Mouse (Mus musculus): ENCODE results near the gene Tbck.
A peak's percentile ranks its signal among the peaks of the same experiment; 100 is the strongest.

Tbck gene

DNA sequence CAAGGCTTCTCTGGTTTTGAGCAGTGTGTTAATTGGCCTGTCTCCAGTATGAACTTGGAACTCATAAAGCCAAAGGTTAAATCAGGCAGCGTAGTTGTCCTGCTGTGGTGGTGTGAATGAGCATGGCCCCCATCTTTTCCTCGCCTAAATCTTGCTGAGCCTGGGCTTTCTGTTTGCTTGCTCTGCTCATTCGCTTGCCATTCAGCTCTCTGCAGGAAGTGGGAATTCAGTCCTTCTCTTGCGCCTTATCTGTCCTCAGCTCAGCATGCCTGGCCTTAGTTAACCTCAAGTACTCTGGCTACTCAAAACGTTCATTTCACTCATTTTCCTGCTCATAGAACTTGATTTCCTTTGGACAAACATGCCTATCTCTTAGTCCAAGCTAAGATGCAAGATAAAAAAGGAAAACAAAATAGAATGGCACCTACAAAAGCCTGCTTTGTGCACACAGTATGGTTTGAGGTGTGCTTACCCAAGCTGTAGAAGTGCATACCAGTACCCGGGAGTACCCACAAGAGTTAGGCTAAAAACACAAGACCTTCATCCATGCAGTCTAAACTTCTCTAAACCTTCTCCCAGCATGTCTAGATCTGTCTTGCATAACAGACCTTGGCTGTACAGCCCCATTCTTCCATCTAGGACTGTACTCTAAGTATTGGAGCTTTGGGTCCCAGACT, 151.3 kb downstream of the Tbck start:
- peak; percentile 28 for DNase-seq

DNA sequence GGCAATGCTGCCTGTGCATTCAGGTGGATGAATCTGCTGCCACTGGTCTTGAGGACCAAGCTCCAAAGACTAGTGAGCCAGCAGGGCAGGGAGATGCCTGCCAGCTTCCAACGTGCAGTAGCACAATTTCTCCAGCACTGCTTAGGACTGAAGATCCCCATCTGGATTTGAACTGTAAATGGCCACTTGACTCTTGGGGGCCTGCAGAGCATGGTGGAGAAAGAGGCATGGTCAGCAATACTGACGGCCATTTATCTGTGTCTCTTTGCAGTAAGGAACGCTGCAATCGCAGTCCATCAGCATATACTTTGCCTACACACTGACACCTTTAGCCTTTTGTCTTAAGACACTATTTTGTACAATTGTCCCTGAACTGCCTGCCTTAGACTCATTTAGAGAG, 153.2 kb downstream of the Tbck start:
- DNase-seq, result no peak

DNA sequence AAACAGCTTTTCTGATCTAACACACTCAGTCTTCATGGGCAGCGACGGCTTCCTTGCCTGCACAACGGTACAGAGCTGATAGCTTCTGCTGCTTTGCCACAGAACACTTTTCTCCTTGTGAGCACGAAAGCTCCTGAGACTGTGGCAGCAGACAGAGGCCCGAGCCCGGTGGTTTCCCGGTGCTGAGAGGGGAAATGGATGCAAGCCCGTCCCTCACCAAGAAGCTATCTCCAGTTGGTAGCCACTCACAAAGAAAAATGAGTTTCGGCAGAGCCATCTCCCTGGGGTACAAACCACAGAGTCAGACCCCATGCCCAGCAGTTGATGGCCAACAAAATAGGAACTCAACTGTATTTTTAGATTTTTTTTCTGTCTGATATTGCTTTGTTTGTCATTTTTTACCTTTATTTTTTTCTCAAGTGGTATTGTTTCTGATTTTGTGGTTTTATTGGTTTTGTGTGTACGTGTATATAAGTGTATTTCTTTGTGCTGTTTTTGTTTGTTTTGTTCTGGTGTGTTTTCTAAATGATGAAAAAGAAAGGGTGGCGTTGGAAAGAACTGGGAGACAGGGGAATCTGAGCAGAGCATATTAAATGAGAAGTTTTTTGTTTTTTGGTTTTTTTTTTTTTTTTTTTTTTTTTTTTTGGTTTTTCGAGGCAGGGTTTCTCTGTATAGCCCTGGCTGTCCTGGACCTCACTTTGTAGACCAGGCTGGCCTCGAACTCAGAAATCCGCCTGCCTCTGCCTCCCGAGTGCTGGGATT, 154.9 kb downstream of the Tbck start:
- no peak for DNase-seq

DNA sequence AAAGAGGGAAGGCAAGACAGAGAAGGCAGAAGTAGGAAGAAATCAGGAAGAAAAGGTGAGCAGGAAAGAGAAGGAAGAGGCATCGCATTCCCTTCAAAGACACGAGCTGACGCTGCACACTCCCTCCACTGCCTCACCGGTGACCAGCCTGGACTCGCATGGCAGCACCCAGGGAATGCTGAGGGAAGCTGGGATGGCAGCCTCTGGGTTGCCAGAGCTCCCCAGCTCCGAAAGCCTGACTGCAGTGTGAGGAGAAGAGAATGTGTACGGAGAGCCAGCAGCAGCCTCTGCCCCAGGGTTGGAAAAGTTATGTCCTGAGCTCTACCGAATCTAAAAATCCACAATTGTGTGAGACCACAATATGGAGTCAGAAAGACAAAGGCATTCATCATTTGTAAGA, 155.6 kb downstream of the Tbck start:
- peak; percentile 41 for DNase-seq

DNA sequence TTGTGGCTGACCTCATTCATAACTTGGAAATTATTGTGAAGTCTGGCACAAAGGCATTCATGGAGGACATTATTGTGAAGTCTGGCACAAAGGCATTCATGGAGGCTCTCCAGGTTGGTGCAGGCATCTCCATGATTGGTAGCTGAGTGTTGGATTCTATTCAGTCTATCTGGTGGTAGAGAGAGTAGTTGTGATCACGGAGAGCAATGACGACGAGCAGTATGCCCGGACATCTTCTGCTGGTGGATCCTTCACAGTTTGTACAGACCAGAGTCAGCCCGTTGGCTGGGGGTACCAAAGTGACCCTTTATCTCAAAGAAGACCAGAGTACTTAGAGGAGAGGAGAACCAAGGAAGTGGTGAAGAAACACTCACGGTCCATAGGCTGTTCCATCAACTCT, 158.7 kb downstream of the Tbck start:
- no peak for DNase-seq

DNA sequence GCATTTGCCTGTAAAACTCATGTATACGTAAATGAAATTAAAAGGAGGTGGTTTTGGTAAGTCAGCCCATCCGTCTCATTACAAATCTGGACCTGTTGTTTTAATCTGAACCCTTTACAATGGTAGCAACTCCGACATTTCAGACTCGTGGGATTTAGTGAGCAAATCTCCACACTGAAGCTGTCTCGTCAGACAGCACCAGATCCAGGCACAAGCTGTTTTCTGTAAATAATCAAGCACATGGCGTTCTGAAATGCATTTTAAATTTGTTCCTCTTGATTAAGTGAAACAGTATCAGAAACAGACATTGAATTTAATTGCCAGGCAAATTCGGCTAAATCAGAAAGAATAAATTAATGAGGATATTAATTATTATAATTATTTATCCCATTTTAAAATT, 165.7 kb downstream of the Tbck start:
- no peak for DNase-seq

DNA sequence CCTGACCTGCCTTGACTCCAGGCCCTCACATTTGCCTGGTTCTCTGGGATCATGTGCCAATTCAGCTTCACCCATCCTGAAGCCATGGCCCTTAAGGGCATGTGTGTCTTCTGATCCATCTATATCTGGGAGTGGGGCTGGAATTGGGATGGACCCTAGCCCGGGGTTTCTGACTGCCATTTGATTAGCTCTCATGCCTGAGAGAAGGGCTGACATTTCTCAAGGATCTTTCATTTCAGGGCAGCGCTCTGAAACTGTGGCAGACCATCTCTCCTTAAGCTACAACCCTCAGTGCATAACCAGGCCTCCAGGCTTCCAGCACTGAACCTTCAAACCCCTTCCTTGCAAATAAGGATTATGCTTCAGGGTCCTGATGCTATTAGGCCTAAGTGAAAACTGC, 166.5 kb downstream of the Tbck start:
- no peak for DNase-seq

DNA sequence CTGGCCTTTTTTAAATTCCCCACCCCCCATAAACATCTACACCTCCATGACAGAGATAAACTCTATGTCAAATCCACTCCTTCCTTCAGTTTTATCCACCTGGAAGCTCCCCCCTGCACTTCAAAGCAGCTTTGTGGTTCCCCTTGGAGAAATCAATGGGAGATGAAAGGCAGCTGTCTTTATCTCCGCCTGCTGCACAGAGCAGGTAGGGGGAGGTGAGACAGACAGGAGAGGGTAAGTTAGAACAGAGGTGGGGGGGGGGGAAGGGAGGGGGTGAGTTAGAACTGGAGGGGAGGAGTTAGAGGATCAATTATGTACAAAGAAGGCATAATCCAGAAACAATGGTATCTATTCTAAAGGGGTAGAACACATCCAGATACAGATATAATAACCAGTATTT, 167.5 kb downstream of the Tbck start:
- DNase-seq, result no peak

DNA sequence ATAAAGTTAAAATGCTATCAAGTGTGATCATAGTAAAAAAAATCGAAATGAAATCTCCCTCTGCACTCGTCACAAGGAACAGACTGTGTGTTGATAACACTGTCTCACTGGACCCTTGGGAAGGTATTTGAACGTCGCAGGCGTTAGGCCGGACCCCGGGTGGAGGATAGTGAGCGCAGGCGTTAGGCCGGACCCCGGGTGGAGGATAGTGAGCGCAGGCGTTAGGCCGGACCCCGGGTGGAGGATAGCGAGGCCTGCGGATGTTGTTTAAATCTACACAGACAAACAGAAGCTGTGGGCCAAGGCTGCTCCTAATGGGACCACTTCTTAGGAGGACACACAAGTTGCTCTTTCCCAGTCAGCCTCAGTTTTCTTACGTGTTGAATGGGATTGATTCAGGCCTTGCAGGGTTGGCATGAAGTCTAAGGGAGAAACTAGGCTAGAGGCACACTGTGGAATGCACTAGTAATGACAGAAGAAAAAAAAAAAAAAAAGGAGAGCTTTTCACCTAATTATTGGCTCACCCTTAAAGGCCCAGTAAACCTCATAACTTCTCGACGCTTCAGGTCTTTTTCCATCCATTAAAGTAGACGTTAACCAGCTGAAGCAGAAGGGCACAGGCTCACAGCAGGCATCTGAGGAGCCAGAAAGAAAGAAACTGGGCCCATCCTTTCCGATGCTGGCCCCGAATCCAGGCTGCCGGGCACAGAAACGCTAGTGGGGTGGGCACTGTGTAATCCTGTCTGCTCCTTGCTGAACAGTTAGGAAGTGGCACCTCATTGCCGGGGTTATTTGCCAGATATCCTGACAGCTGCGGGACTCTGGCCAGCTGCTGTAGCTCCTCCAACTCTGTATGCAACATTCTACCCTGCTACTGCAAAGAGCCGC, 168.1 kb downstream of the Tbck start:
- DNase-seq, result no peak

DNA sequence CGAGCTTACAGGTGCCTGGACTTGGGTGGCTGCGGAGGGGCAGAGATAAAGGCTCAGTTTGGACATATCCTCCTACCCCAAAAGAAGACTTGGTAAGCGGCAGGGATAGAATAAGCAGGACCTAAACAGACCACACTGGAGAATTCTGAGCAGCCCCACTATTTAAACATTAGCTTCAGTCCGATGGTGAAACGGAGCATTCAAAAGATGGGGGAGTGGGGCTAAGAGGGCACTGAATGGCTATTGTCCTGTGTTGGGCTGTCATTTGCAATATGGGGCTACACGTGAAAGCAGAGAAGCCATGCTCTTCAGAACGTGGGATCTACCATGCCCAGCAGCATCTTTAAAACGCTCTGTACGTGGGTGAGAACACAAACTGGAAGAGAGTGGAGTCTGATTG, 170.3 kb downstream of the Tbck start:
- DNase-seq, result no peak

DNA sequence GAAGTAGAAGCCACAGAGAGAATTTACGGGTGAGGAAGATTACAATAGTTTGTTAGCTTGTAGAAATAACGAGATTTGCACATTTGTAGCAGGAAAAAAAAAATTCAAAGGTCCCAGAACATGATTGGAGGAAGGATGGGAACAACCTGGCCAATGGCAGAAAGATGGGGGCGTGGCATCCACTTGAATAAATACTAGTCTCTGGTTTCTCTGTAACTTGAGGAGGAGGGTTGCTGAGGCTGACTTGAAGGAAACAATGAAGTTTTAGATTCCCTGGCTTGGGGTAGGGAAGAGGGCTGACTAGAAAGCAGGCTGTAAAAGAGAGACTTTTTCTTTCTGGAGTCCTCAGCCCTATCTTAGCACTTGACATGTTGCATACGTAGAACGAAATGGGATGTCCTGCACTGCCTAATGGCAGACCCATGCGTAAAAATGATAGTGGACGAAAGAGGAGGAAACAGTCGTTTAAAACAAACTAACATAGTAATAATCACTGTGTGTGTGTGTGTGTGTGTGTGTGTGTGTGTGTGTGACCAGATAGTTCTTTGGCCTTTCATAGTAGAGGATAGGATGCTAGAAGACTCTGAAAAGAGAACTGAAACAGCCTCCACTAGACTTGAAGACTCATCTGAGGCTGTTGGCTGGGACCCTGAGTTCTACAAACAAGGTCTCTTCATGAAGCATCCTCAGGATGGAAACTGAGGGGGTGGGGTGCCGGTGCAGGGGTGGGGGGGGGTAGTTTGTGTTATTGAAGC, 171.7 kb downstream of the Tbck start:
- DNase-seq, result no peak

DNA sequence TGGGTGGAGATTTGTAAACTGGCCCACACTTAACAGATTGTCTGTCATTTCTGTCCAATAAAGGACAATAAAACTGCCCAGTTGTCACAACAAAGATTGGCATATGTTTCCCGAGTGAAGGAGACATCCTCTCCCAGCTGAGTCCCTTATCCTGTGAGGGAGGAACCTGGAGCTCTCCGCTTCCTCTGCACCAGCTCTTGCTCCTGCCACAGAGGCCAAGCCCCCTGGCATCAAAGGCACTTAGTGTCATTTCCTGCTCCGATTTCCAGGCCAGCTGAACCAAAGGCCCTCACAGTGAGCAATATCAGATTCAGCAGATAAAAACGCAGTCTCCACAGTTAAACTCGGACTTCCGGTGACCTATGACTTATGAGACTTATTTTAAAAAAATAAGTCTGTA, 172.7 kb downstream of the Tbck start:
- DNase-seq, result no peak

DNA sequence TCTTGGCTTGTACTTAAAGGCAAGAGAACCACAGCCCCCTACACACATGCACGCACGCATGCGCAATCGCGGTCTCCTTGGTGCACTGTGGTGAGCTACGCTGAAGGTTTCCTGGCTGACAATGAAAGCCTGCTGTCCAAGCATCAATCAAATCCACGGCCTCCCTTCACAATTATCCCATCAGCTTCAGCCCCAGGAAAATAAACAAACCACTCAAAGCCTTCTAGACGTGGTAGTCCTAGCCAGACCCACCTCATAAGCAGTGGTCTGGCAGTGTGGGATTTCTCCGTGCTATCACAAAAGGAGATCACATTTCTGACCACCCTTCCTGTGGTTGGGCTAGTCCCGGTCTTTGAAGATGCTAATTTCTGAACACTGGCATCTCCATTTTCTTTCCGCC, 174.9 kb downstream of the Tbck start:
- no peak for DNase-seq

DNA sequence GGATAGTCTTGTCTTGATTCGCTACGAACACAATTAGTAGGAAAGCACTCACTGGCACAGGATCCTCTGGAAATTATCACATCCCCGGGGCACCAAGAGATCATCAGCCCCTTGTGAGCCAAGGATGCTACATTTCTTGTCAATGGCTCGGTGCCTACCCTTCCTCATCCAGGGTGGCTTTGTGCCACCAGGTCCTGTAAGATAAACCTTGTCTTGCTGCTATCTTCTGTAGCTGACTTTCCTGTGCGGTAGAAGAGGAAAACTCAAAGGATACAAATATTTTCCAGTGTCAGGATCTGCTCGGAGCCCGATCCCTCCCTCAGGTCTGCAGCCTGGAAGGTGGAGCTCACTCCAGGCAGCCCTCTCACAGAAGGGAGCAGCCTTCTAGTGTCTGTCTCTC, 175.6 kb downstream of the Tbck start:
- no peak for DNase-seq

DNA sequence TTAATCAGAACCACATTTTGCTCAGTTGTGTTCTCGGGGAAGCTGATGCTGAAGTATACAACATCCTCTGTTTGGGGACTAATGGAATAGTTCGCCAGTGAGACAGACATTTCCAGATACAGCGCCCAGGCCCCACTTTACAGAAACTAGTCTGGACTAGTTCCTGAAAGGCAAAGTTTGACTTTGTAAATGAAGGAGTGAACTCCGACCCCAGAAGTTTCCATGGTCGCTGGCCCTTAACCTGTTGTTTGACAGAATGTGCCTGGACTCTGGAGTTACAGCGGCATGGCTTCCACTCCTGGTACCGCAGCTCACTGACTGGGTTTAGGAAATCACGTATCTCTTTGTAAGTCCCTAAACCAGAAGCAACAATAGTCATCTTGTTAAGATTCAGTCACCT, 176.9 kb downstream of the Tbck start:
- peak; percentile 56 for DNase-seq

DNA sequence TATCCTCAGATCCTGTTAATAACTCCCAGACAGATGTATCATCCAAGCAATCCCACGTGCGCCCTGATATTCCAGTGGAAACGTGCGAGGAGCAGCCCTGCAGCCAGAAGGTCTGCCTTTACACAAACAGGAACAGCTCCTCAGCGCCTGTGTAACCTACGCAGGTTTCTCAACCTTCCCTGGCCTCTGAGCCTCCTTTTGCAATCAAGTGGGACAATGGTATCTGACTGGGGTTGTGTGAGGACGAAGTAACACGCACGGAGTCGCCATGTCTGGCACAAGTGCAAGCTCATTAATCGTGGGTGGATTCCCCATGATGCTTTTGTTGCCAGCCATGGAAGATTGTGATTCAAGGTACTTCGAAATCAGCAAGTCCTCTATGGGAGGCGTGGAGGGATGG, 179.9 kb downstream of the Tbck start:
- DNase-seq, result no peak

DNA sequence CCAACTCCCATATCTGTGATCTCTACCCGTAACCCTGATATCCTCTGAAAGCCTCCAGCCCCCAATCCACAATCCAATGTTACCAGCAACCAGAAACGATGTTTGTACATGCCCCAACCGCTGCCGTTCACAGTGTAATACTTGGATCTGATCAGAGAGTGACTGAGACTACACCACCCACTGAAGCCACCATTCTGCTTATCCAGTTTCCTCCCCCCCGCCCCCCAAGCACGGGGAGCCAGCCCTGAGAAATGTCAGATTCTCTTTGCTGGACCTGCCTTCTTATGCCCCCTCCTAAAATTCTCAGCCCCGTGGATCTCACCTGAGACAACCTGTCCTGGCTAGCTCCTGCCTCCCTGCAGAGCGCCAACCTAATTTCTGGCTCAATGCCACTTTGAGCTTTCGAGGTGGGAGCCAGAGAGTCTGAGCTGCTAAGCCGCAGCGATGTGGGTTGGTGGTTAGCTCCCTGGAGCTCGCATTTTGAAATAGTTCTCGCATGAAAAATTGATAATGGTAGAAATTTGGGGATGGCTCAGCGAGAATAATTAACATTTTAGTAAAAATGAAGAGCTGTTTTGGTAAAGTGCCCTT, 180.5 kb downstream of the Tbck start:
- DNase-seq, result no peak

DNA sequence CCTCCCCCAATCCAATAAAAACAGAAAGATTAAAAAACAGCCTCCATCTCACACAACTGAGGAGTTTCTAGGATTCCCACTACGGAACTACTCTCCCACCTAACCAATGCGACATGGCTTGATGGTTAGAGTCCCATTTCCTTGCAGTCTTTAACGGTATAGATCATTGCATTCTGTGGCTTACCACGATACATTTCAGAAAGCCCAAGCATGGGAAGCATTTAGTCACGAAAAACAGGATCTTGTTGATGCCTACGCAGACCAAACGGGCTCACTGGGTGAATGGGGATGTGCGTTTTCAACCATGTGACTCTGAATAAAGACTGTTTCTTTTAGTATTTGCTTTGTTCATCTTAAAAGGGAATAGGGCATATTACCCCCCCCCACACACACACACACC, 181.0 kb downstream of the Tbck start:
- no peak for DNase-seq

DNA sequence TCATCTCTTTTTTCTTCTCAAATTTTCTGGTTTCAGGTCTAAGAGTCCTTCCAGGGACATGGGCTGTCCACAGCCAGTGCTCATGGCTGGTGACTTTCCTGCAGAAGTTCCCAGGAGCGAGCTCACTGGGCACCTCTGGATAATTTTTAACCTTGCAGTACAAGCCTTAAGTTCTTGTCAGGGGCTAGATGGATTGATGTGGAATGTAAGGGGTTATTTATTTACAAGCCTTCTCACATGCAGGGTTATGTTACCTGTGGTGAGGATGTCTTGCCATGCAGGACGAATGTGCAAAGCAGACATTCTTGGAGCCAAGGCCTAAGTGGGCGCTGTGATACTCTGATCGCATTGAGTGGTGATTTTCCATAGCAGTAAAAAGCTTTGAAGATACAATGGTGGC, 181.7 kb downstream of the Tbck start:
- peak; percentile 43 for DNase-seq

DNA sequence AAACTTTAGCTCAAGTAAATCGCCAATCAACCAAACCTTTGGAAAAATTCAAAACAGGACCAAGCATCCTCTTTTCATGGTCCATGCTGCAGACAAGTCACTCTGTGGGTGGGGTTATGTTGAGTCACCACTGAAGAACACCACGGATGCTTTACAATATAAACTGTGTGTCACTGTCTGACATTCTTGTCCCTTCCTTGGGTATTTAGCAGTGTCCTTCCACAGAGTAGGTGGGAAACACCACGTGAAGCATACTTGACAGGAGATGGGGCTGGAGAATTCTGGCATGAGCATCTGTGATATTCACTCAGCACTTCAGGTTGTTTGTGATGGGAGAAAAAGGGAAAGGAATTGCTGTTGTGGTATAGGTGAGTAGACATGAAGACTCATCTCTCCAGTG, 183.0 kb downstream of the Tbck start:
- no peak for DNase-seq

DNA sequence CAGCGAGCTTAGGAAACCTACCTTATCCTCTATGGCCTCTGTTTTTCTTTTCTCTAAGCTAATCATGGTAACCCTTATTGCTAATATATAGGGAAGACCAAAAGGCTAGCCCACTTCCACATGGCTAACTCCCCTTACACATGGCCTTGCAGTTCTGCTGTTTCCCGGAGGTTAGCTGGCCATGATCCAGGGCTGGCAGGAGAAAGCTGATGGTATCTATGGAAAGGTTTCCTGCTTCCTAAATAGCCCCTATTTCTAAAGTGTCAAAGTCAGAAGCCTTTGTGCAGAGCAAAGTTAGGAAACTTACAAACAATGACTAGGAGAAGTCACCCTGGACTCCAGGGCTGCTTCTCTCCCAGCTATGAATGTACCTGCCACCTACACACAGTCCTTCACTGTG, 184.9 kb downstream of the Tbck start:
- no peak for DNase-seq

DNA sequence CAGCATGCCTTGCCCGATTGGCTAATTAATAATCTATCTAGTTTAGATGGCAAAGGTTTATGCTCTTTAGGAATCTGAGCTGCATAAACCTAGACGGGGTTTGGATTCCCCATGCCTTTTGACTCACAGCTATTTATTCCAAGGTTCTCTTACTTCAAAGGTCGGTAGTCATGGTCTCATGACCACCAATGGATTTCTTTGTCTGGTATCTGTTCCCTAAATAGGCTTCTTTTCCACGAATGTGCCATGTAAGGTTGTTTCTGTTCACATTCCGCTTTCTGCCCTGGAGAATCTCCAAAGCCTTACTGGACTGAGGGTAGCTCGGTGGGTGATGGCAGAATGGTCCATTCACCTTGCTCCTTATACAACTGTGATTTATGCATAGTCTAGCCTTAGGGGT, 186.1 kb downstream of the Tbck start:
- no peak for DNase-seq
